ENCODE assay signal across 18 mouse cellular contexts in genomic region chr7:109609565-109610345, GRCm38 (mm10).
DNase-seq lines count a peak whose midpoint lies in the region; ATAC-seq and TF ChIP-seq lines count a peak whose summit lies in the region.
"Had no signal": no experiment of that assay in that cellular context is flagged by ENCODE, and none has a peak within 500 bp of the region (broad histone marks: within the 10 kb centered on the region; RNA-seq: fewer than 3 reads in every experiment).

No protein-coding gene starts in this region.

- H3K27ac ChIP-seq in limb, embryonic 12.5 days, result 0 out of 2 replicates have a peak overlapping the region, but pooled peaks have one; percentile 5
- H3K27ac ChIP-seq in limb, embryonic 10.5 days, result no peak overlapping the region
- peak overlapping the region; percentile 84 for H3K27ac ChIP-seq in ES-Bruce4 (ENCODE audit: insufficient read depth, low read length)
- 0 out of 2 replicates have a peak overlapping the region, but pooled peaks have one; percentile 3 for H3K27ac ChIP-seq in embryonic facial prominence, embryonic 15.5 days (replicated peaks)
- H3K27ac ChIP-seq: hindbrain, embryonic 12.5 days; neural tube, embryonic 12.5 days had no signal

- no peak overlapping the region for H3K9ac ChIP-seq in limb, embryonic 12.5 days (replicated peaks)
- no peak overlapping the region for H3K9ac ChIP-seq in ES-Bruce4 (ENCODE audit: low read depth, poor library complexity, severe bottlenecking)
- no peak overlapping the region for H3K9ac ChIP-seq in embryonic facial prominence, embryonic 15.5 days
- H3K9ac ChIP-seq: hindbrain, embryonic 12.5 days; liver, embryonic 13.5 days; neural tube, embryonic 12.5 days had no signal

- no peak overlapping the region for H3K4me3 ChIP-seq in limb, embryonic 12.5 days (replicated peaks)
- H3K4me3 ChIP-seq in limb, embryonic 10.5 days, result no peak overlapping the region
- H3K4me3 ChIP-seq in ES-Bruce4 (ENCODE audit: low read depth, low read length), result no peak overlapping the region
- no peak overlapping the region for H3K4me3 ChIP-seq in embryonic facial prominence, embryonic 15.5 days (replicated peaks)
- H3K4me3 ChIP-seq: gastrocnemius, adult 2 months; hindbrain, embryonic 12.5 days; liver, embryonic 13.5 days; neural tube, embryonic 12.5 days had no signal

- H3K4me1 ChIP-seq in limb, embryonic 12.5 days (replicated peaks), result peaks cover 26% of the 10 kb centered on the region
- peaks cover 15% of the 10 kb centered on the region for H3K4me1 ChIP-seq in limb, embryonic 10.5 days
- H3K4me1 ChIP-seq in ES-Bruce4 (ENCODE audit: control insufficient read depth, insufficient read depth, low read length), result no peaks in the 10 kb centered on the region
- H3K4me1 ChIP-seq in embryonic facial prominence, embryonic 15.5 days, result peaks cover 45% of the 10 kb centered on the region

- TF ChIP-seq CTCF in ES-Bruce4 (IDR thresholded peaks at IDR 0.05; ENCODE audit: low read depth, low read length), result no peak
- no peak for TF ChIP-seq CTCF in Patski (IDR thresholded peaks at IDR 0.05)

- POLR2A ChIA-PET in Patski (lab: Charles Lee), result interaction anchor here (1.2 kb wide), 1 partner anchor 77 kb away, joined by 3 read pairs; no protein-coding TSS in a partner anchor

- no peak overlapping the region for H3K4me2 ChIP-seq in limb, embryonic 12.5 days
- H3K4me2 ChIP-seq in embryonic facial prominence, embryonic 15.5 days (replicated peaks), result no peak overlapping the region
- H3K4me2 ChIP-seq: hindbrain, embryonic 12.5 days; liver, embryonic 13.5 days; neural tube, embryonic 12.5 days had no signal

- ATAC-seq in limb, embryonic 12.5 days (ENCODE audit: insufficient number of reproducible peaks, insufficient read depth, low FRiP score, low TSS enrichment, low read depth), result no peak
- ATAC-seq in Patski, result peak; percentile 8
- ATAC-seq in embryonic facial prominence, embryonic 15.5 days (ENCODE audit: insufficient number of reproducible peaks, low FRiP score, low TSS enrichment, low read depth), result no peak
- ATAC-seq: inflammation-experienced regulatory T-cells, adult 6 months had no signal

- CTCF ChIA-PET in Patski (lab: Charles Lee), result interaction anchor here (1.5 kb wide), 1 partner anchor 20 kb away, joined by 3 read pairs; no protein-coding TSS in a partner anchor

- H3K36me3 ChIP-seq in limb, embryonic 12.5 days, result peaks cover 5% of the 10 kb centered on the region; the same call in 1 of the 2 replicates
- H3K36me3 ChIP-seq in limb, embryonic 10.5 days, result peaks cover 10% of the 10 kb centered on the region; the same call in 1 of the 2 replicates
- H3K36me3 ChIP-seq in ES-Bruce4 (ENCODE audit: control insufficient read depth, insufficient read depth, low read length, poor library complexity, severe bottlenecking), result no peaks in the 10 kb centered on the region
- no peaks in the 10 kb centered on the region for H3K36me3 ChIP-seq in embryonic facial prominence, embryonic 15.5 days
- H3K36me3 ChIP-seq: hindbrain, embryonic 12.5 days; liver, embryonic 13.5 days; neural tube, embryonic 12.5 days had no signal

- 65% methylated on average over 6 of the region's 6 CpGs for WGBS in limb, embryonic 12.5 days
- WGBS in limb, embryonic 10.5 days, result 69% methylated on average over 6 of the region's 6 CpGs
- WGBS in embryonic facial prominence, embryonic 15.5 days, result 36% methylated on average over 6 of the region's 6 CpGs

- in situ Hi-C loops in Patski (cut with MboI; ENCODE audit: low pct_unique_long_range_greater_than_20kb), result no loop called here

- peak; percentile 91 for TF ChIP-seq EP300 in ES-Bruce4 (IDR thresholded peaks at IDR 0.05; ENCODE audit: insufficient read depth, low read depth, low read length)

- no peaks in the 10 kb centered on the region for H3K9me3 ChIP-seq in limb, embryonic 12.5 days
- no peaks in the 10 kb centered on the region for H3K9me3 ChIP-seq in limb, embryonic 10.5 days (replicated peaks)
- H3K9me3 ChIP-seq in ES-Bruce4 (replicated peaks; ENCODE audit: control insufficient read depth, insufficient read depth, low read length, poor library complexity, severe bottlenecking), result no peaks in the 10 kb centered on the region
- H3K9me3 ChIP-seq in embryonic facial prominence, embryonic 15.5 days (replicated peaks), result no peaks in the 10 kb centered on the region
- H3K9me3 ChIP-seq: hindbrain, embryonic 12.5 days; liver, embryonic 13.5 days; neural tube, embryonic 12.5 days had no signal

- no peak for TF ChIP-seq POLR2A in ES-Bruce4 (IDR thresholded peaks at IDR 0.05; ENCODE audit: insufficient read depth, low read length)

- no peaks in the 10 kb centered on the region for H3K27me3 ChIP-seq in limb, embryonic 12.5 days
- H3K27me3 ChIP-seq in limb, embryonic 10.5 days (ENCODE audit: low read depth, poor library complexity, severe bottlenecking), result no peaks in the 10 kb centered on the region
- no peaks in the 10 kb centered on the region for H3K27me3 ChIP-seq in ES-Bruce4 (ENCODE audit: control insufficient read depth, insufficient read depth, low read length, poor library complexity, severe bottlenecking)
- no peaks in the 10 kb centered on the region for H3K27me3 ChIP-seq in Patski
- H3K27me3 ChIP-seq in embryonic facial prominence, embryonic 15.5 days, result no peaks in the 10 kb centered on the region
- H3K27me3 ChIP-seq: hindbrain, embryonic 12.5 days; liver, embryonic 13.5 days; neural tube, embryonic 12.5 days had no signal

- DNase-seq in limb, embryonic 10.5 days (ENCODE audit: low spot score), result no peak
- DNase-seq in Patski (ENCODE audit: low read depth, low spot score) (no peak), MN1 (ENCODE audit: low spot score) (no peak)
- no peak for DNase-seq in adrenal gland, adult 18-20 months (ENCODE audit: low spot score in 2 of 2)
- no peak for DNase-seq in cerebellum, adult 18-20 months
- DNase-seq: cerebellum, postnatal 14 days; embryo, embryonic 11 days; gastrocnemius, adult 2 months; liver, embryonic 13.5 days; lung, postnatal 10 days; right cerebral cortex, postnatal 14 days; thymus, adult 18-20 months had no signal
